Mouse (Mus musculus) intestine, embryonic 16.5 days (tissue): ENCODE results near the gene Nln. TPM values are rescaled to one million over a fixed set of nuclear protein-coding genes. Genes with fewer than 3 reads are reported as not detected.

ENCODE experiments used
- ATAC-seq: fragments of 200-750 bp; cut with Nextera tagmentation; 2 replicates; pipeline ENCODE4 v1.8.0; 2017; ENCODE audit warnings: moderate TSS enrichment, moderate library complexity
- H3K27ac ChIP-seq: fragments of 300-500 bp; sonication (generic); 2 replicates; pipeline ENCODE4 v1.5.1; 2014; ENCODE audit warnings: mild to moderate bottlenecking, low read length
- H3K27me3 ChIP-seq: fragments of 300-500 bp; sonication (generic); replicated peaks from 2 replicates; pipeline ENCODE4 v1.6.1; 2014; ENCODE audit warnings: low read length, control low read depth, mixed read lengths; ENCODE audit not compliant: control insufficient read depth, insufficient read depth
- H3K36me3 ChIP-seq: fragments of 300-500 bp; sonication (generic); 2 replicates; pipeline ENCODE4 v1.6.1; 2014; ENCODE audit warnings: low read length, control low read depth; ENCODE audit not compliant: control insufficient read depth, insufficient read depth
- H3K4me1 ChIP-seq: fragments of 300-500 bp; sonication (generic); 2 replicates; pipeline ENCODE4 v1.6.1; 2014; ENCODE audit warnings: low read length, control low read depth, mixed read lengths; ENCODE audit not compliant: control insufficient read depth, insufficient read depth
- H3K4me2 ChIP-seq: fragments of 300-500 bp; sonication (generic); 2 replicates; pipeline ENCODE4 v1.6.1; 2014; ENCODE audit warnings: low read depth, low read length, control low read depth
- H3K4me3 ChIP-seq: fragments of 300-500 bp; sonication (generic); 2 replicates; pipeline ENCODE4 v1.5.1; 2014; ENCODE audit warnings: mild to moderate bottlenecking, low read length
- H3K9ac ChIP-seq: fragments of 300-500 bp; sonication (generic); 2 replicates; pipeline ENCODE4 v1.6.1; 2014; ENCODE audit warnings: low read depth, low read length
- H3K9me3 ChIP-seq: fragments of 300-500 bp; sonication (generic); 2 replicates; pipeline ENCODE4 v1.6.1; 2016; ENCODE audit warnings: low read length, control low read depth; ENCODE audit not compliant: control insufficient read depth
- WGBS: fragments of 180-500 bp; shearing (Covaris S2); extraction: QIAGEN DNeasy Blood & Tissue Kit; methylation state at CpG from one replicate; pipeline ENCODE4 v1.1.7; 2014; 5-methylcytosine and 5-hydroxymethylcytosine counted together
- polyA plus RNA-seq: library from polyadenylated mRNA; unstranded; fragments of >200 nt; fragmentation: Nextera tagmentation; extraction: Ambion mirVana; gene quantifications from 2 replicates; pipeline ENCODE4 v1.2.1, GENCODE M21; 2015

The Nln gene
- polyA plus RNA-seq, 1 experiment from 2014 or later, result 18.7 TPM

DNA sequence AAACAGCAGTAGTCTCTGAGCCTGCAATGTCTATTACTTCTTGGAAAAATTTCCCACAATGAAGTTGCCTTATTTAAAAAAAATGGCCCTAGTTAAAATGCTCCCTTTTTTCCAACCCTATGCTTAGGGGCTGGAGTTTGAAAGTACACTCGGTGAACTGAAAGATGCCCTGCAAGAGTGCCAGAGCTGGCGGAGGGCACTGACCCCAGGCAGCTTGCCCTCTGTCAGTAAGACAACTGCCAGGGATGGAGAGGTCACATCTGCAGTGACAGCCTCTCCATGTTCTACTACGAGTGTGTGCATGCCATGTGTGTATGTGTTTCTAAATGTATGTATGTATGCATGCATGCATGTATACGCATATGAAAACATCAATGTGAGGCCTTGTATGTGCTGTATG lies 78.5 kb downstream of the Nln start:
- Histone ChIP-seq H3K4me1 (peaks cover 45% of the 10 kb centered on the region), H3K36me3 (no peaks in the 10 kb centered on the region; the same call in 1 of the 2 replicates), H3K9ac (no peak overlapping the region), H3K27me3 (no peaks in the 10 kb centered on the region), H3K4me3 (no peak overlapping the region), H3K4me2 (no peak overlapping the region), H3K27ac (no peak overlapping the region), H3K9me3 (no peaks in the 10 kb centered on the region)
- no peak for ATAC-seq
- 89% methylated on average over 4 of the region's 4 CpGs for WGBS

DNA sequence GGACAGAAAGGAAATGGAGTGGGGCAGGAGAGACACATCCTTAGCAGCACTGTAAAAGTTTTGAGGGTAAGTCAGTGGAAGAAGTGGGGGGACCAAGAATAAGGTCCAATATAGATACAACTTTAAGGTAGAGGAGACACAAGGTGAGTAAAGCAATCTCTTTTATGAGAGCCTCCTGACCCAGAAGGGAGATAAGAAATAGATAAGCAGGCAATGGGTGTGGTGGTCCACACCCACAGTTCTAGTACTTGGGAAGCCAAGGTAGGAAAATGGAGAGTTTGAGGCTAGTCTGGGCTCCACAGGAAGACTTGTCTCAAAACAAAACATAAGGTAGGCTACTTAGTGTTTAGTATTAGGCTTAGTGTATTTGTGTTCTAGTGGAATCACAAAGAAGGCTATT lies 79.9 kb downstream of the Nln start:
- peaks cover 40% of the 10 kb centered on the region for H3K4me1 ChIP-seq
- no peaks in the 10 kb centered on the region for H3K27me3 ChIP-seq
- H3K4me2 ChIP-seq, result peak overlapping the region; percentile 25
- H3K9me3 ChIP-seq, result no peaks in the 10 kb centered on the region
- H3K4me3 ChIP-seq, result no peak overlapping the region
- H3K36me3 ChIP-seq, result no peaks in the 10 kb centered on the region; the same call in 1 of the 2 replicates
- H3K27ac ChIP-seq, result peak overlapping the region; percentile 90
- peak overlapping the region; percentile 13; the same call in 1 of the 2 replicates for H3K9ac ChIP-seq
- ATAC-seq, result peak; percentile 83

DNA sequence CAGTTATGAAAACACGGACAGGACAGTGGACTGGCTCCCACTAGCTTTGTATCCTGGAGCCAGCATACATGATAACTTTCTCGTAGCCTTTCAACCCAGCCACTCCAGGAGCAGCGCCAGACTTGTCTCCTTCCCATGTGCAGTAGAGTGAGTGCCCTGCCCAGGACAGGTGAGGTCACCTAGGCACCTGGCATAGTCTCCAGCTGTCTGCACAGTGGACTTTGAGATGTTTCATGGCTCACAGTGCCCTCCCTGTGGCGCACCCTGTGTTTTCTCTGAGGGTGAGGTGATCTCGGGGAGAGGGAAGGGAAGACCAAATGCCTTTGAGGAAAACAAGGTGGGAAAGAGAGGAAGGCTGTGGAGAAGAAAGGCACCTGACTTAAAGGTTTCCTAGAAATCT lies 80.3 kb downstream of the Nln start:
- peak overlapping the region; percentile 13; the same call in 1 of the 2 replicates for H3K9ac ChIP-seq
- H3K4me3 ChIP-seq, result no peak overlapping the region
- peak overlapping the region; percentile 25 for H3K4me2 ChIP-seq
- WGBS, result 69% methylated on average over 5 of the region's 5 CpGs
- peaks cover 42% of the 10 kb centered on the region for H3K4me1 ChIP-seq
- no peaks in the 10 kb centered on the region; the same call in 1 of the 2 replicates for H3K36me3 ChIP-seq
- no peaks in the 10 kb centered on the region for H3K27me3 ChIP-seq
- peak; percentile 96 for ATAC-seq
- no peaks in the 10 kb centered on the region for H3K9me3 ChIP-seq
- H3K27ac ChIP-seq, result peak overlapping the region; percentile 90

DNA sequence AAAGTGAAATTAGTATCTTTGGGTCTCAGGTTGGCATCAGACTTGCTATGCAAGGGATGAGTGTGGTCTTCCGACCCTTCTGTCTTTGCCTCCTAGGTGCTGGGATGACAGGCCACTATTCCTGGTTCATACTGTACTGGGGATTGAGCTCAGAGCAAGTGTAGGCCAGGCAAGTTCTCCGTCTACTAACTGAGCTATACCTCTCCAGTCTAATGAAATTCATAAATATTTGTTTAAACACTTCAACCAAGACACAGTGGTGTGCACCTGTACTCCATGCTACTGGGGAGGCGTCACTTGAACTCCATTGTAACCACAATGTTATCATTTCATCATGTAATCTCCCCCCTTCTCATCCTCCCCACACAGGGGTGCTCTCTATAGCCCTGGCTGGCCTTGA lies 82.9 kb downstream of the Nln start:
- no peak overlapping the region for H3K4me2 ChIP-seq
- no peak overlapping the region for H3K4me3 ChIP-seq
- no peak overlapping the region for H3K9ac ChIP-seq
- H3K9me3 ChIP-seq, result no peaks in the 10 kb centered on the region
- WGBS, result 78% methylated on average over 3 of the region's 3 CpGs
- ATAC-seq, result no peak
- no peaks in the 10 kb centered on the region for H3K36me3 ChIP-seq
- peaks cover 32% of the 10 kb centered on the region for H3K4me1 ChIP-seq
- H3K27ac ChIP-seq, result peak overlapping the region; percentile 3; the same call in 1 of the 2 replicates
- H3K27me3 ChIP-seq, result no peaks in the 10 kb centered on the region

DNA sequence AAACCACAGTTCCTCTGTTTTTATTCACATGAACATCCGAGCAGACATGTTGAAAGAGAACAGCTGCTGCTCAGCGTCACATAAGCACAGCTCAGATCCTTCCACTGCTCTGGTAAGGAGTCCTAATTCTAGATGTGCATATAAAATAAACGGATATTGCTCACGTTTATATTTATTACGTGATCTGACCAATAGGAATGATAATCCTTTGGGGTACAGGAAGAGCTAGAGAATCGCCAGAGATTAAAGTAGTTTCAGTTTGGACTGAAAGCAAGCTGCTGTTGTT lies 83.8 kb downstream of the Nln start:
- no peak for ATAC-seq
- H3K4me3 ChIP-seq, result no peak overlapping the region
- peak overlapping the region; percentile 76 for H3K27ac ChIP-seq
- peaks cover 27% of the 10 kb centered on the region for H3K4me1 ChIP-seq
- WGBS, result 46% methylated on average over 6 of the region's 6 CpGs
- H3K9ac ChIP-seq, result no peak overlapping the region
- H3K27me3 ChIP-seq, result no peaks in the 10 kb centered on the region
- H3K36me3 ChIP-seq, result no peaks in the 10 kb centered on the region
- no peaks in the 10 kb centered on the region for H3K9me3 ChIP-seq
- H3K4me2 ChIP-seq, result peak overlapping the region; percentile 13

DNA sequence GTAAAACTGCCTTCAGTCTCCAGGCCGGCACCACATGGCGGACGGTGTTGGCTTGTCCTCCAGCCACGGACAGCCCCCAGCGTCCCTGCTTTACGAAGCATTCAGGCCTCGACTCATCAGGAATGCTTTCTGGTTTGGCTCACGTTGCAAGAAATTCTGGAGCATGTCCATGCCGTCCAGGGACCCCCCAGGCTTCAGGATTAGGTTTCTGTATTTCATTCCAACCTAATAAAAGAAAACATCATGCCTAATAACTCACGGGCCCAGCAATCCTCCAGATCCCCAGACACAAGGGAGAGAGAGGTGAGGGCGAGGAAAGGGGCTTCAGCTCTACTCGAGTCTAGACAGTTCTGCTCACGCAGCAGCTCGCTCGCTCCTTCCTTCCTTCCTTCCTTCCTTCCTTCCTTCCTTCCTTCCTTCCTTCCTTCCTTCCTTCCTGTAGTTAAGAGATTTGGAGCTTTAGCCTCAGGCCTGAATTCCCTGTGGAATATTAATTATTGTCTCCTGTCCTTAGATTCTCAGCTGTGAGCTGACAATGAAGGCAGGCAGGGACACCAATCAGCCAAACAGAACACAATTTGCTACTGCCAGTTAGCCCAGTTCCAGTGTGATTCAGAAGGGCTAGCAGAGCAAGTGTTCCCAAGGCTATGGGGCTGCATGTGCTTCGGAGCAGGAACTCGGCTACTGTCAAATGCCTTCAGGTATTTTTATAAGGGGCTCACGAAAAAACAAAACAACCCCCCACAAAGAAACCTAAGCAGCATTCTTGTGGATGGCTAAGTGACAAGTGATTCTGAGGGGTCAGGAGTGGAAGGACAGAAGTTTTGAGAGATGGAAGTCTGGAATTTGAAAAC lies 84.3 kb downstream of the Nln start:
- Histone ChIP-seq H3K27ac (peak overlapping the region; percentile 76), H3K4me3 (no peak overlapping the region), H3K4me2 (peak overlapping the region; percentile 13; the same call in 1 of the 2 replicates), H3K9me3 (no peaks in the 10 kb centered on the region; the same call in 1 of the 2 replicates), H3K4me1 (peaks cover 24% of the 10 kb centered on the region), H3K36me3 (no peaks in the 10 kb centered on the region), H3K27me3 (no peaks in the 10 kb centered on the region), H3K9ac (no peak overlapping the region)
- WGBS, result 50% methylated on average over 18 of the region's 18 CpGs
- no peak for ATAC-seq

DNA sequence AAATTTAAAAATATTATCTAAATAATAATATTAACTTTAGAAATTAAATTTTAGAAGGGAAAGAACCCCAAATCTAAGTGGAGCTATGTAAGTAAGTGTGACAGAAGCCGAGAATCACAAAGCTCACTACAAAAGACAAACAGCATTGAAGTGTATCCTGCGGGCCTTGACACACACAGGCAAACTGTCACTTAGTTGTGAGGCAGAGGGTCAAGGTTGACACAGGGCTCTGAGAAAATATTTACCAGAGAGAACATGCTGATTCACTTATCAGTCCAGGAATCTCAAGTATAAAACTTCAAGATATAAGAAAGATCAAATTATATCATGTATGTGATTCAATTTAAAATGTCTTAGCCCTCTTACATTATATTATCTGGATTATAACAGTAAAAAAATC lies 85.1 kb downstream of the Nln start:
- Histone ChIP-seq H3K36me3 (no peaks in the 10 kb centered on the region), H3K4me3 (no peak overlapping the region), H3K4me2 (no peak overlapping the region), H3K4me1 (peaks cover 22% of the 10 kb centered on the region), H3K9me3 (no peaks in the 10 kb centered on the region; the same call in 1 of the 2 replicates), H3K27me3 (no peaks in the 10 kb centered on the region), H3K9ac (no peak overlapping the region), H3K27ac (peak overlapping the region; percentile 95)
- WGBS, result 69% methylated on average over 2 of the region's 2 CpGs
- ATAC-seq, result no peak

DNA sequence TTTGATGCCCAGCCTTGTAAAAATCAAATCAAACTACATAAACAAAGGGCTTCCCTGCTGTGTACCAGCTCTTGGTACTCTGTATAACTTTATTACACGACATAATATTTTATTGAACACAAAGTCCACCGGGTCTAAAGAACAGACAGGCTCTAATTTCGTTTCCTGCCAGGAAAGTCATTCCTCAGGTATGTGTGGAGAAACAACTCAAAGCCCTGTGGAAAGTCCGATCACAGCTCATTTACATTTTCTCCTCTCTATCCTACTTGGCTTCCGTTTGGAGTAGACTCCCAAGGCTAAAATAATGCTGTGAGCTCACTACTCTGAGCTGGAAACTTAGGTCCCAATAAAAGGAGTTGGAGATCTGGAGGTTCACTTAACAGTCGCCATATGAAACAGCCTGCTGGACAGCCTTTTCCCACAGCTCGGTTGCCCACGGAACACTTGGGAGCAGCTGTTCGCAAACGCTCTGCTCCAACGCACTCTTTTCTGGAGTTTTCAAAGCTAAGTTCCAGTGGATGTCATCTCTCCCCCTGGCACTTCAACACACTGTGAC lies 86.0 kb downstream of the Nln start:
- H3K36me3 ChIP-seq, result no peaks in the 10 kb centered on the region
- H3K9ac ChIP-seq, result peak overlapping the region; percentile 42
- no peaks in the 10 kb centered on the region; the same call in 1 of the 2 replicates for H3K9me3 ChIP-seq
- H3K4me3 ChIP-seq, result peak overlapping the region; percentile 9
- peak overlapping the region; percentile 95 for H3K27ac ChIP-seq
- H3K4me2 ChIP-seq, result peak overlapping the region; percentile 39
- peaks cover 22% of the 10 kb centered on the region for H3K4me1 ChIP-seq
- no peaks in the 10 kb centered on the region for H3K27me3 ChIP-seq
- 37% methylated on average over 11 of the region's 11 CpGs for WGBS
- peak; percentile 90 for ATAC-seq

DNA sequence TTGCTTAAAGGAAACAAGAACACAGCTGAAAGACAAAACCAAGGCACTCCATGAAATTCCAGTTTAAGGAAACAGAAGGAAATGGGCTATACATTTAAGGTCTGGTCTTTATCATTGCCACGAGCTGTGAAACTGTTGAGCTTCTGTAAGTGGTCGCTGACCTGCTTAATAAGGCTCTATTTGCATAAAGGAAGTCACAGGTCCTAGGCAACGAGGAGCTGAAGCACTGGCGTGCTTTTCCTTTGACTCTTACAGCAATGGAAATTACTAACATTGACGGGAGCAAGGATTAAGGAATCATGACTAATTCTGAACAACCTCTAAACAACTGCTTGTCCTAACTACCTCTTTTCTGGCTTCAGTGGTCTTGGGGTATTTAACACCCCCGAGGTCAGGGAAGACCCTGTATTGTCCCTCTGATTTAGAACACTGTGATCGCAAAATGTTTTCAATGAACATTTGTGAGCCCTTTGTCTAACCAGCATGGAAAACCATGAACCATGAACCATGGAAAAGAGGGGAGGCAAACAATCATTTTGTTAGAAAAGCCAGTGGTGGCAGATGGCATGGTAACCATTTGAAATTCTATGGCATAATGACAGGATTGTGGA lies 90.8 kb downstream of the Nln start:
- H3K9ac ChIP-seq, result no peak overlapping the region
- no peak overlapping the region for H3K4me3 ChIP-seq
- H3K4me1 ChIP-seq, result peaks cover 4% of the 10 kb centered on the region
- no peak for ATAC-seq
- no peak overlapping the region for H3K4me2 ChIP-seq
- no peak overlapping the region for H3K27ac ChIP-seq
- no peaks in the 10 kb centered on the region; the same call in 1 of the 2 replicates for H3K9me3 ChIP-seq
- no peaks in the 10 kb centered on the region for H3K36me3 ChIP-seq
- 60% methylated on average over 7 of the region's 7 CpGs for WGBS
- H3K27me3 ChIP-seq, result no peaks in the 10 kb centered on the region
